Comparison of ENCODE assay signal across 8 mouse cellular contexts in genomic region chr10:58255213-58255892, GRCm38 (mm10). TPM values are rescaled to one million over a fixed set of nuclear protein-coding genes. Genes with fewer than 3 reads are reported as not detected.
DNase-seq lines count a peak whose midpoint lies in the region; ATAC-seq lines count a peak whose summit lies in the region.

Gene Gcc2, plus strand, starts transcription at chr10:58255497.

- H3K27ac ChIP-seq in intestine, embryonic 14.5 days (ENCODE audit: low read depth) = peak within 1 kb of the TSS; percentile 74

- H3K36me3 ChIP-seq in intestine, embryonic 14.5 days (ENCODE audit: control insufficient read depth, insufficient read depth, low read length) = peaks cover 26% of the 10 kb centered on the region

- peak within 1 kb of the TSS; percentile 60 for H3K4me2 ChIP-seq in intestine, embryonic 14.5 days (ENCODE audit: low read length)

- peak; percentile 87 for DNase-seq in adrenal gland, adult 18-20 months (ENCODE audit: low spot score in 2 of 2)
- peak; percentile 98 for DNase-seq in embryo, embryonic 11 days
- DNase-seq in gastrocnemius, postnatal 25 days = peak; percentile 93
- DNase-seq in intestine, embryonic 14.5 days (ENCODE audit: low spot score) = peak; percentile 92
- DNase-seq in left cerebral cortex, postnatal 14 days (ENCODE audit: low spot score in 2 of 2) = peak; percentile 91 to 92
- peak; percentile 96 for DNase-seq in mesoderm, embryonic 11.5 days (ENCODE audit: low read depth, low spot score)
- peak; percentile 91 to 92 for DNase-seq in right cerebral cortex, postnatal 36 days (ENCODE audit: low spot score in 2 of 2)
- DNase-seq in yolk sac, embryonic 10.5 days (ENCODE audit: low spot score) = peak; percentile 92

- H3K9me3 ChIP-seq in intestine, embryonic 14.5 days (ENCODE audit: control insufficient read depth, low read length) = no peaks in the 10 kb centered on the region

- H3K9ac ChIP-seq in intestine, embryonic 14.5 days (ENCODE audit: low read length) = peak within 1 kb of the TSS; percentile 72

- intact Hi-C loops in left cerebral cortex, postnatal 14 days (cut with DNase I) = loop anchor here (10.0 kb wide), 1 partner anchor 511 kb away; no protein-coding TSS in a partner anchor

- peak within 1 kb of the TSS; percentile 87 for H3K4me3 ChIP-seq in intestine, embryonic 14.5 days (ENCODE audit: low read depth, low read length)

- H3K27me3 ChIP-seq in intestine, embryonic 14.5 days (replicated peaks; ENCODE audit: control insufficient read depth, insufficient read depth, low read length) = no peaks in the 10 kb centered on the region

- peak; percentile 97 for ATAC-seq in intestine, embryonic 14.5 days (replicated peaks; ENCODE audit: low FRiP score, low TSS enrichment, low read depth)

- H3K4me1 ChIP-seq in intestine, embryonic 14.5 days (replicated peaks; ENCODE audit: control insufficient read depth, insufficient read depth, low read length) = no peaks in the 10 kb centered on the region; the same call in 1 of the 2 replicates

- under 1% methylated on average over 56 of the region's 58 CpGs for WGBS in intestine, embryonic 14.5 days

RNA-seq across cellular contexts. Expression of gene Gcc2, which starts in this region (rescaled TPM):
- 10 to 100 TPM; 26.5 to 29.2 TPM for total RNA-seq in adrenal gland, adult 18-20 months (2021)
- 10 to 100 TPM; 21.4 to 22.9 TPM for total RNA-seq in gastrocnemius, postnatal 25 days (2021)
- polyA plus RNA-seq in intestine, embryonic 14.5 days (2014; fragmentation: Nextera tagmentation; extraction: Ambion mirVana) = 59.0 and 65.5 TPM in 2 replicates
- 10 to 100 TPM; 76.6 to 79.4 TPM for total RNA-seq in left cerebral cortex, postnatal 14 days (2021)

Comparison
In these comparisons a context has a peak if more than half of its experiments do, and no peak if none do; other contexts are left out.
1. Peak in every context shown above with its lines: DNase-seq, ATAC-seq, H3K4me3 ChIP-seq and H3K27ac ChIP-seq.